Mouse (Mus musculus): ENCODE data around the gene Mis12.

DNA sequence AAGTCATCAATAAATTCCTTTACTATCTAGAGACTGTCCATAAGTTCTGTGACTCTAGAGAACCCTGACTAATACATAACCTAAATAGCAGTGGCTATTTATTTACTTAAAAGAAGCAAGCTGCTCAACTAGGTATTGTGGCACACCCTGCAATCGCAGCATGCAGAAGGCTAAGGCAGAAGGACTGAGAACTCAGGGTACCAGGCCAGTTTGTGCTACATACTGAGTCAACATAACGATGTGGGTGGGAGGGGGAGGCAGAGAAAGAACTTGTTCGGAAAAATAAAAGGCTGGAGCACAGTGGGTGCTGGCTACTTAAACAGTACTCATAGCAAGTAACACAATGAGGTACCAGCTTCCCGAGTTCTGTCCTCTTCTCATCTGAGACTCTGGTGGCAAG lies 18.2 kb upstream of the Mis12 start:
- TF ChIP-seq CTCF (IDR thresholded peaks at IDR 0.05; ENCODE audit: control insufficient read depth, insufficient read depth, insufficient read length) (no peak), FOSL1 (IDR thresholded peaks at IDR 0.05; ENCODE audit: insufficient read depth, low read length, poor library complexity, severe bottlenecking) (no peak), MAX (IDR thresholded peaks at IDR 0.05) (no peak), CEBPB (IDR thresholded peaks at IDR 0.05; ENCODE audit: low read depth) (no peak), USF1 (IDR thresholded peaks at IDR 0.05; ENCODE audit: low read depth) (no peak), MYOG (IDR thresholded peaks at IDR 0.05; ENCODE audit: control insufficient read depth, extremely low read depth, insufficient read length) (no peak)

Data from C2C12 (cell line).